Mouse (Mus musculus) MEL (cell line): ENCODE data around the gene Asf1b. TPM values are rescaled to one million over a fixed set of nuclear protein-coding genes. Genes with fewer than 3 reads are reported as not detected.

Experiments used
- DNase-seq: peaks from one replicate; pipeline ENCODE4 v3.0.0; 2011; ENCODE audit warnings: low read depth, low spot score
- H3K27ac ChIP-seq: 2 replicates; pipeline ENCODE4 v1.5.1; 2012; ENCODE audit warnings: low read depth, mild to moderate bottlenecking, control low read depth, low read length, moderate library complexity; ENCODE audit not compliant: control insufficient read depth
- H3K27me3 ChIP-seq, 2 experiments: fragments of 150-350 bp in 1 of 2; sonication (generic) in 1 of 2; 2 replicates each; pipeline ENCODE4 v1.6.1; 2012; ENCODE audit warnings: low read length in 2 of 2, mild to moderate bottlenecking in 2 of 2, improper control_type of control experiment in 1 of 2, moderate library complexity in 1 of 2; ENCODE audit not compliant: insufficient read depth in 2 of 2, control insufficient read depth in 1 of 2
- H3K36me3 ChIP-seq, 2 experiments: 2 replicates each; pipeline ENCODE4 v1.6.1; 2012 to 2014; ENCODE audit warnings: low read length in 2 of 2, improper control_type of control experiment in 1 of 2, inconsistent platforms in 1 of 2, mild to moderate bottlenecking in 1 of 2; ENCODE audit not compliant: insufficient read depth in 2 of 2, control insufficient read depth in 1 of 2
- H3K4me1 ChIP-seq, 2 experiments: fragments of 150-350 bp in 1 of 2; sonication (generic) in 1 of 2; 2 replicates each; pipeline ENCODE4 v1.6.1; 2012; ENCODE audit warnings: low read length in 2 of 2, improper control_type of control experiment in 1 of 2, mild to moderate bottlenecking in 1 of 2; ENCODE audit not compliant: insufficient read depth in 2 of 2, control insufficient read depth in 1 of 2
- H3K4me3 ChIP-seq, 2 experiments: fragments of 150-350 bp in 1 of 2; sonication (generic) in 1 of 2; 2 replicates each; pipeline ENCODE4 v1.5.1; 2012; ENCODE audit warnings: low read depth in 2 of 2, low read length in 2 of 2, mild to moderate bottlenecking in 2 of 2, moderate library complexity in 2 of 2, control low read depth in 1 of 2, improper control_type of control experiment in 1 of 2; ENCODE audit not compliant: control insufficient read depth in 1 of 2, insufficient read depth in 1 of 2
- H3K79me2 ChIP-seq: 2 replicates; pipeline ENCODE4 v1.6.1; 2012; ENCODE audit warnings: mild to moderate bottlenecking, low read length, moderate library complexity; ENCODE audit not compliant: control insufficient read depth, poor library complexity, insufficient read depth
- H3K9ac ChIP-seq: 2 replicates; pipeline ENCODE4 v1.6.1; 2012; ENCODE audit warnings: low read depth, mild to moderate bottlenecking, control low read depth, low read length, moderate library complexity; ENCODE audit not compliant: control insufficient read depth, poor library complexity, severe bottlenecking
- H3K9me3 ChIP-seq: fragments of 150-350 bp; sonication (generic); replicated peaks from 2 replicates; pipeline ENCODE4 v1.6.1; 2012; ENCODE audit warnings: mild to moderate bottlenecking, low read length, improper control_type of control experiment, moderate library complexity; ENCODE audit not compliant: insufficient read depth
- BHLHE40 ChIP-seq: IDR thresholded peaks from 2 replicates; pipeline ENCODE4 v1.6.1; 2012; ENCODE audit warnings: low read depth, mild to moderate bottlenecking, inconsistent platforms, low read length, improper control_type of control experiment, borderline replicate concordance
- CTCF ChIP-seq, 3 experiments: IDR thresholded peaks in 2 of 3; conservative IDR thresholded peaks in 1 of 3; 2 replicates each; pipeline ENCODE4 v1.5.1; 2011 to 2012; ENCODE audit warnings: low read length in 3 of 3, low read depth in 2 of 3, mild to moderate bottlenecking in 2 of 3, improper control_type of control experiment in 1 of 3, inconsistent platforms in 1 of 3, mixed read lengths in 1 of 3, moderate library complexity in 1 of 3; ENCODE audit not compliant: control insufficient read depth in 1 of 3, insufficient read depth in 1 of 3, poor library complexity in 1 of 3, severe bottlenecking in 1 of 3
- EP300 ChIP-seq, 2 experiments: IDR thresholded peaks; 2 replicates each; pipeline ENCODE4 v1.6.1; 2011; ENCODE audit warnings: improper control_type of control experiment in 2 of 2, low read length in 2 of 2, low read depth in 1 of 2, mild to moderate bottlenecking in 1 of 2
- ETS1 ChIP-seq: IDR thresholded peaks from 2 replicates; pipeline ENCODE4 v1.6.1; 2012; ENCODE audit warnings: low read depth, mild to moderate bottlenecking, inconsistent platforms, low read length, improper control_type of control experiment, moderate library complexity
- GABPA ChIP-seq: IDR thresholded peaks from 2 replicates; pipeline ENCODE4 v1.6.1; 2012; ENCODE audit warnings: low read depth, mild to moderate bottlenecking, inconsistent platforms, low read length, improper control_type of control experiment, moderate library complexity
- HCFC1 ChIP-seq: IDR thresholded peaks from 2 replicates; pipeline ENCODE4 v1.6.1; 2012; ENCODE audit warnings: low read depth, mild to moderate bottlenecking, inconsistent platforms, low read length, improper control_type of control experiment, moderate library complexity
- JUND ChIP-seq: IDR thresholded peaks from 2 replicates; pipeline ENCODE4 v1.6.1; 2011; ENCODE audit warnings: low read depth, mild to moderate bottlenecking, improper control_type of control experiment, low read length
- KAT2A ChIP-seq: conservative IDR thresholded peaks from 2 replicates; pipeline ENCODE4 v1.6.1; 2012; ENCODE audit warnings: low read depth, low read length, improper control_type of control experiment, inconsistent platforms
- MXI1 ChIP-seq: IDR thresholded peaks from 2 replicates; pipeline ENCODE4 v1.6.1; 2011; ENCODE audit warnings: mild to moderate bottlenecking, low read depth, low read length, improper control_type of control experiment
- MYC ChIP-seq: IDR thresholded peaks from 2 replicates; pipeline ENCODE4 v1.6.1; 2011; ENCODE audit warnings: low read depth, mild to moderate bottlenecking, low read length, improper control_type of control experiment, moderate library complexity
- POLR2A ChIP-seq, 2 experiments: IDR thresholded peaks; 2 replicates each; pipeline ENCODE4 v1.6.1; 2011 to 2012; ENCODE audit warnings: low read length in 2 of 2, mild to moderate bottlenecking in 2 of 2, control low read depth in 1 of 2, improper control_type of control experiment in 1 of 2, low read depth in 1 of 2, moderate library complexity in 1 of 2; ENCODE audit not compliant: control insufficient read depth in 1 of 2, insufficient read depth in 1 of 2, poor library complexity in 1 of 2
- POLR2AphosphoS2 ChIP-seq: IDR thresholded peaks from 2 replicates; pipeline ENCODE4 v1.6.1; 2011; ENCODE audit warnings: low read length, improper control_type of control experiment
- POLR2AphosphoS5 ChIP-seq: IDR thresholded peaks from 2 replicates; pipeline ENCODE4 v1.6.1; 2012; ENCODE audit warnings: low read depth, borderline replicate concordance, mild to moderate bottlenecking, inconsistent platforms, low read length, moderate library complexity, mixed read lengths
- RCOR1 ChIP-seq: IDR thresholded peaks from 2 replicates; pipeline ENCODE4 v1.6.1; 2012; ENCODE audit warnings: low read depth, mild to moderate bottlenecking, inconsistent platforms, low read length, improper control_type of control experiment
- SIN3A ChIP-seq: IDR thresholded peaks from 2 replicates; pipeline ENCODE4 v1.6.1; 2012; ENCODE audit warnings: low read length, improper control_type of control experiment, inconsistent platforms
- SMC3 ChIP-seq: IDR thresholded peaks from 2 replicates; pipeline ENCODE4 v1.6.1; 2011; ENCODE audit warnings: low read depth, low read length, improper control_type of control experiment
- TAL1 ChIP-seq: IDR thresholded peaks from 2 replicates; pipeline ENCODE4 v1.6.1; 2012; ENCODE audit warnings: mild to moderate bottlenecking, inconsistent platforms, low read length, moderate library complexity, mixed read lengths
- TCF12 ChIP-seq: IDR thresholded peaks from 2 replicates; pipeline ENCODE4 v1.6.1; 2014; ENCODE audit warnings: low read depth, mild to moderate bottlenecking, inconsistent platforms, low read length, improper control_type of control experiment, moderate library complexity
- UBTF ChIP-seq: IDR thresholded peaks from 2 replicates; pipeline ENCODE4 v1.6.1; 2012; ENCODE audit warnings: low read depth, mild to moderate bottlenecking, inconsistent platforms, low read length, improper control_type of control experiment, moderate library complexity, borderline replicate concordance; ENCODE audit not compliant: insufficient read depth
- USF1 ChIP-seq: IDR thresholded peaks from 2 replicates; pipeline ENCODE4 v1.6.1; 2014; ENCODE audit warnings: low read depth, mild to moderate bottlenecking, inconsistent platforms, low read length, improper control_type of control experiment, moderate library complexity
- USF2 ChIP-seq, 2 experiments: IDR thresholded peaks; 2 replicates each; pipeline ENCODE4 v1.6.1; 2011 to 2012; ENCODE audit warnings: improper control_type of control experiment in 2 of 2, low read length in 2 of 2, borderline replicate concordance in 1 of 2, inconsistent platforms in 1 of 2, low read depth in 1 of 2, mild to moderate bottlenecking in 1 of 2; ENCODE audit not compliant: insufficient read depth in 1 of 2
- ZNF384 ChIP-seq: IDR thresholded peaks from 2 replicates; pipeline ENCODE4 v1.6.1; 2012; ENCODE audit warnings: low read depth, mild to moderate bottlenecking, inconsistent platforms, low read length, improper control_type of control experiment
- polyA plus RNA-seq, 2 experiments: library from polyadenylated mRNA; stranded (reverse) in 1 of 2; unstranded in 1 of 2; fragments of >175 nt in 1 of 2; fragments of >200 nt in 1 of 2; gene quantifications; 2 replicates each; pipeline versions ENCODE4 v1.2.1 to v1.2.4; 2012; ENCODE audit warnings: low replicate concordance in 2 of 2, low read depth in 1 of 2; ENCODE audit not compliant: insufficient read length in 2 of 2, insufficient read depth in 1 of 2, missing spikeins in 1 of 2
- total RNA-seq: library from RNA; depleted of rRNA; stranded (reverse); fragments of 300-350 nt; gene quantifications from 2 replicates; pipeline ENCODE4 v1.2.3, GENCODE M21; 2012

Asf1b gene
- total and polyA plus RNA-seq, 3 experiments, result 84.3 to 137 (median 113) TPM

GRCm38 (mm10) chr8:84011705-84012498 lies 56.6 kb downstream of the Asf1b start, which contains the start of gene 2210011C24Rik:
TSS of gene 2210011C24Rik (minus strand) at chr8:84012171.
- no peak within 1 kb of the TSS for H3K4me3 ChIP-seq
- no peak for DNase-seq

DNA sequence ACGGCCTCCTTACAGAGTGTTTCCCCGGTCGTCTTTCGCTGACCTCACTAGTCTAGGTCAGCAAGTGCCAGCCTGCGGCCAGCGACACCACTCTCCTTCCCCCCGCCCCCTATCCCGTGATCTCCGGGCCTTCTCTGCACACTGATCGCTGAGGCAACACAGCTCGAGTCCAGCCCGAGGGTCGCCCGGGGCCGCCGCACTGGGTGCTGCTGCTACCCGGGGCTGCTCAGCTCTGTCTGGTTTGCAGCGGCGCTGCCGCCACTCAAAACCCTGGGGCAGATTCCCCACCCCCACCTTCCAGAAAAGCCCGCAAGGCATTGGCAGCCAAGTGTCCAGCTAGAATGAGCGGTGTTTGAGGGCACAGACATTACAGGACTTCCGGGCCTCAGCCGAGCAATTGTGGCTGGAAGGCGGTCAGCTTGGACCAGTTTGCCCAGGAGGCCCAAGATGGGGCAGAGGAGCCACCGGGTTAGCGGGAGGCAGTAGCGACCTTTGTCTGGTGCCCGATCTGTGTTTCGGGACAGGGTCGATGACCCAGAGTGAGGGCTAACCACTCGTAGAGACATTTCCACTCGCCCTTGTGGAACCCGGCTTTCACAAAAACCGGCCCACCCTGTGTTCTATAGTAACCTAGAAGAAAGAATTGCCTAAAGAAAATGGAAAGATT lies 57.3 kb downstream of the Asf1b start:
- Histone ChIP-seq H3K27ac (no peak overlapping the region), H3K36me3 (no peaks in the 10 kb centered on the region), H3K9ac (no peak overlapping the region), H3K79me2 (no peaks in the 10 kb centered on the region), H3K4me3 (no peak overlapping the region), H3K4me1 (no peaks in the 10 kb centered on the region), H3K9me3 (no peaks in the 10 kb centered on the region), H3K27me3 (no peaks in the 10 kb centered on the region)
- TF ChIP-seq ETS1 (no peak), MYC (no peak), POLR2AphosphoS2 (no peak), EP300 (IDR thresholded peaks at IDR 0.05; ENCODE audit: low read depth in 1 of 2, low read length in 2 of 2) (no peak), SMC3 (no peak), POLR2AphosphoS5 (no peak), MXI1 (no peak), JUND (no peak), SIN3A (no peak), GABPA (no peak), RCOR1 (no peak), HCFC1 (no peak), USF2 (IDR thresholded peaks at IDR 0.05; ENCODE audit: borderline replicate concordance in 1 of 2, insufficient read depth in 1 of 2, low read depth in 1 of 2, low read length in 2 of 2) (no peak), CTCF (IDR thresholded peaks at IDR 0.05 in 2 of 3, conservative IDR thresholded peaks at IDR 0.05 in 1 of 3; ENCODE audit: control insufficient read depth in 1 of 3, insufficient read depth in 1 of 3, low read depth in 2 of 3, low read length in 3 of 3, poor library complexity in 1 of 3, severe bottlenecking in 1 of 3) (no peak), ZNF384 (no peak)
- DNase-seq, result no peak

More at GRCm38 (mm10) chr8:84011705-84012498, 56.6 kb downstream of the Asf1b start, which contains the start of gene 2210011C24Rik:
- Histone ChIP-seq H3K36me3 (no peaks in the 10 kb centered on the region), H3K9me3 (no peaks in the 10 kb centered on the region), H3K27ac (no peak within 1 kb of the TSS), H3K9ac (no peak within 1 kb of the TSS), H3K4me1 (no peaks in the 10 kb centered on the region), H3K27me3 (no peaks in the 10 kb centered on the region), H3K79me2 (no peaks in the 10 kb centered on the region)
- TF ChIP-seq USF1 (no peak), POLR2A (IDR thresholded peaks at IDR 0.05; ENCODE audit: control insufficient read depth in 1 of 2, insufficient read depth in 1 of 2, low read depth in 1 of 2, low read length in 2 of 2, poor library complexity in 1 of 2) (no peak), MXI1 (no peak), ETS1 (no peak), POLR2AphosphoS5 (no peak), TCF12 (no peak), TAL1 (no peak), KAT2A (no peak), POLR2AphosphoS2 (no peak), UBTF (no peak), BHLHE40 (no peak), JUND (no peak), MYC (no peak), HCFC1 (no peak), RCOR1 (no peak)
